In the genomic region with DNA sequence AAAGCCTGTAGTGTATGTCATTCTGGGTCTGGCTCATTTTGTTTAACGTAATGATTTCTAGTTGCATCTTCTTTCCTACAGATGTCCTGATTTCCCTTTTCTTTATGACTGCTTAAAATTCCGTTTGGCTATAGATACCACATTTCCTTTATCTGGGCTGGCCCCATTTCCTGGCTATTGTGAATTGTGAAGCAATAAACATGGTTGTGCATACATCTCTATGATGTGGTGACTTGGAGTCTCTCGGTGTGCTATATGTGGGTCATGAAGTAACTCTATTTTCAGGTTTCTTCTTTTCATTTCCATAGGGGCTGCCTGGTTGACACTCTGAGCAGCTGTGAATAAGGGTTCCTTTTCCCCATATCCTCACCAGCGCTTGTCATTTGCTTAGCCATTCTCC, we compare ENCODE assay signal across 24 mouse cellular contexts.
DNase-seq lines count a peak whose midpoint lies in the region; ATAC-seq and TF ChIP-seq lines count a peak whose summit lies in the region.
"Had no signal": no experiment of that assay in that cellular context is flagged by ENCODE, and none has a peak within 500 bp of the region (broad histone marks: within the 10 kb centered on the region; RNA-seq: fewer than 3 reads in every experiment).

No protein-coding gene starts in this region.

- H3K36me3 ChIP-seq in liver, postnatal 0 days (replicated peaks; ENCODE audit: insufficient read depth, low read length), result no peaks in the 10 kb centered on the region
- H3K36me3 ChIP-seq: embryonic facial prominence, embryonic 10.5 days; embryonic facial prominence, embryonic 12.5 days; forebrain, embryonic 15.5 days; G1E had no signal

- no peaks in the 10 kb centered on the region for H3K4me1 ChIP-seq in liver, postnatal 0 days (ENCODE audit: insufficient read depth)
- H3K4me1 ChIP-seq: embryonic facial prominence, embryonic 10.5 days; embryonic facial prominence, embryonic 12.5 days; forebrain, embryonic 13.5 days had no signal

- WGBS in liver, postnatal 0 days (ENCODE audit: insufficient replicate concordance), result 53% methylated on average over 4 of the region's 4 CpGs

- H3K9ac ChIP-seq in liver, postnatal 0 days (replicated peaks), result no peak overlapping the region
- H3K9ac ChIP-seq: embryonic facial prominence, embryonic 12.5 days; forebrain, embryonic 13.5 days; forebrain, embryonic 15.5 days; forebrain, postnatal 0 days had no signal

- TF ChIP-seq EP300 in liver, postnatal 0 days (IDR thresholded peaks at IDR 0.05; ENCODE audit: low read depth), result no peak

- peaks cover 9% of the 10 kb centered on the region for H3K9me3 ChIP-seq in liver, postnatal 0 days (ENCODE audit: low read length)
- H3K9me3 ChIP-seq: forebrain, embryonic 13.5 days; forebrain, embryonic 15.5 days had no signal

- no peak overlapping the region for H3K4me3 ChIP-seq in liver, postnatal 0 days (ENCODE audit: low read depth, low read length)
- H3K4me3 ChIP-seq: embryonic facial prominence, embryonic 10.5 days; embryonic facial prominence, embryonic 12.5 days; forebrain, embryonic 13.5 days; forebrain, embryonic 15.5 days had no signal

- ATAC-seq in common myeloid progenitor, adult 5-6 weeks (replicated peaks; ENCODE audit: low read depth, poor library complexity, severe bottlenecking), result peak; percentile 66; the same call in 1 of the 2 replicates
- ATAC-seq in megakaryocyte progenitor cell, adult 5-6 weeks (replicated peaks; ENCODE audit: poor library complexity), result peak; percentile 73
- ATAC-seq in liver, postnatal 0 days, result no peak
- ATAC-seq: activated CD4-positive, CD25-positive, alpha-beta regulatory T cell, adult 4 months; CD4-positive, CD25-positive, alpha-beta regulatory T cell, adult 4 months; forebrain, embryonic 13.5 days; forebrain, embryonic 15.5 days; forebrain, postnatal 0 days; Patski had no signal

- H3K4me2 ChIP-seq in liver, postnatal 0 days (ENCODE audit: low read depth, low read length), result no peak overlapping the region
- H3K4me2 ChIP-seq: embryonic facial prominence, embryonic 12.5 days; forebrain, embryonic 13.5 days; forebrain, embryonic 15.5 days had no signal

- TF ChIP-seq CTCF in liver, postnatal 0 days (IDR thresholded peaks at IDR 0.05; ENCODE audit: low read depth), result no peak

- H3K27ac ChIP-seq in liver, postnatal 0 days (ENCODE audit: low read depth), result no peak overlapping the region
- H3K27ac ChIP-seq: embryonic facial prominence, embryonic 10.5 days; embryonic facial prominence, embryonic 12.5 days; forebrain, embryonic 13.5 days; forebrain, embryonic 15.5 days had no signal

- DNase-seq in 416B (ENCODE audit: low read depth), result peak; percentile 69
- DNase-seq in right cerebral cortex, postnatal 14 days, result no peak
- no peak for DNase-seq in liver, postnatal 0 days
- DNase-seq: adrenal gland, adult 8-10 months; adrenal gland, postnatal 14 days; adrenal gland, postnatal 36 days; B cell, adult 2 months; cerebellum, adult 11-12 months; cerebellum, adult 2 months; cerebellum, adult 9-10 months; cerebellum, postnatal 10 days; cerebellum, postnatal 25 days; forebrain, postnatal 0 days had no signal

- H3K27me3 ChIP-seq in liver, postnatal 0 days (ENCODE audit: insufficient read depth, low read length), result no peaks in the 10 kb centered on the region
- H3K27me3 ChIP-seq: CH12.LX; embryonic facial prominence, embryonic 12.5 days; forebrain, embryonic 13.5 days; forebrain, embryonic 15.5 days; Patski had no signal
